Mouse (Mus musculus): Measurements from ENCODE around the gene Syt12. TPM values are rescaled to one million over a fixed set of nuclear protein-coding genes. Genes with fewer than 3 reads are reported as not detected.
A peak's percentile ranks its signal among the peaks of the same experiment; 100 is the strongest.

Gene Syt12
- total RNA-seq (2014; rRNA removed) (8.2 and 13.0 TPM in 2 replicates), polyA plus RNA-seq (2015; fragmentation: Nextera tagmentation; extraction: Ambion mirVana) (2.9 and 3.3 TPM in 2 replicates)

- Histone ChIP-seq H3K36me3 (ENCODE audit: insufficient read depth) (no peaks in the 10 kb centered on the region), H3K4me1 (ENCODE audit: insufficient read depth) (no peaks in the 10 kb centered on the region), H3K27ac (ENCODE audit: low read depth, low read length) (no peak within 1 kb of the TSS), H3K9me3 (ENCODE audit: low read length) (no peaks in the 10 kb centered on the region), H3K27me3 (ENCODE audit: insufficient read depth, low read length) (peaks cover 6% of the 10 kb centered on the region), H3K4me2 (ENCODE audit: low read depth) (peak within 1 kb of the TSS; percentile 96), H3K4me3 (ENCODE audit: low read depth, low read length) (peak within 1 kb of the TSS; percentile 52), H3K9ac (peak within 1 kb of the TSS; percentile 54)
- WGBS = 36% methylated on average over 21 of the region's 21 CpGs
- ATAC-seq = no peak
- TF ChIP-seq CTCF (IDR thresholded peaks at IDR 0.05; ENCODE audit: low read depth) = no peak
- no peak for DNase-seq
Observed at GRCm38 (mm10) chr19:4477345-4478189, at the start of gene Syt12. Gene Syt12 (minus strand): TSS chr19:4477447.

GRCm38 (mm10) chr19:4521426-4522050 lies 44.3 kb upstream of the Syt12 start:
- ATAC-seq (no peak), DNase-seq (no peak)
- H3K27me3 ChIP-seq (ENCODE audit: insufficient read depth, low read length) = no peaks in the 10 kb centered on the region
- no peak overlapping the region for H3K4me3 ChIP-seq (ENCODE audit: low read depth, low read length)
- H3K4me2 ChIP-seq (ENCODE audit: low read depth) = no peak overlapping the region
- 92% methylated on average over 3 of the region's 3 CpGs for WGBS
- H3K36me3 ChIP-seq (ENCODE audit: insufficient read depth) = no peaks in the 10 kb centered on the region
- no peak for TF ChIP-seq CTCF (IDR thresholded peaks at IDR 0.05; ENCODE audit: low read depth)
- no peak overlapping the region for H3K9ac ChIP-seq
- H3K9me3 ChIP-seq (ENCODE audit: low read length) = no peaks in the 10 kb centered on the region
- H3K27ac ChIP-seq (ENCODE audit: low read depth, low read length) = no peak overlapping the region
- H3K4me1 ChIP-seq (ENCODE audit: insufficient read depth) = no peaks in the 10 kb centered on the region

GRCm38 (mm10) chr19:4517483-4517882 lies 40.2 kb upstream of the Syt12 start:
- DNase-seq = no peak
- Histone ChIP-seq H3K4me3 (ENCODE audit: low read depth, low read length) (no peak overlapping the region), H3K36me3 (ENCODE audit: insufficient read depth) (no peaks in the 10 kb centered on the region), H3K9me3 (ENCODE audit: low read length) (no peaks in the 10 kb centered on the region), H3K9ac (no peak overlapping the region), H3K4me1 (ENCODE audit: insufficient read depth) (0 out of 2 replicates have a peak, but pooled peaks cover 5% of the 10 kb centered on the region), H3K27me3 (ENCODE audit: insufficient read depth, low read length) (no peaks in the 10 kb centered on the region), H3K27ac (ENCODE audit: low read depth, low read length) (no peak overlapping the region), H3K4me2 (ENCODE audit: low read depth) (no peak overlapping the region)
- no peak for ATAC-seq
- 76% methylated on average over 1 of the region's 1 CpGs for WGBS
- TF ChIP-seq CTCF (IDR thresholded peaks at IDR 0.05; ENCODE audit: low read depth) = no peak

GRCm38 (mm10) chr19:4516288-4516687 lies 39.0 kb upstream of the Syt12 start:
- no peak for DNase-seq
- Histone ChIP-seq H3K4me3 (ENCODE audit: low read depth, low read length) (no peak overlapping the region), H3K36me3 (ENCODE audit: insufficient read depth) (no peaks in the 10 kb centered on the region), H3K27ac (ENCODE audit: low read depth, low read length) (no peak overlapping the region), H3K9ac (no peak overlapping the region), H3K9me3 (ENCODE audit: low read length) (no peaks in the 10 kb centered on the region), H3K27me3 (ENCODE audit: insufficient read depth, low read length) (no peaks in the 10 kb centered on the region), H3K4me1 (ENCODE audit: insufficient read depth) (0 out of 2 replicates have a peak, but pooled peaks cover 5% of the 10 kb centered on the region), H3K4me2 (ENCODE audit: low read depth) (no peak overlapping the region)
- no peak for TF ChIP-seq CTCF (IDR thresholded peaks at IDR 0.05; ENCODE audit: low read depth)
- no peak for ATAC-seq
- WGBS = 68% methylated on average over 2 of the region's 2 CpGs

DNA sequence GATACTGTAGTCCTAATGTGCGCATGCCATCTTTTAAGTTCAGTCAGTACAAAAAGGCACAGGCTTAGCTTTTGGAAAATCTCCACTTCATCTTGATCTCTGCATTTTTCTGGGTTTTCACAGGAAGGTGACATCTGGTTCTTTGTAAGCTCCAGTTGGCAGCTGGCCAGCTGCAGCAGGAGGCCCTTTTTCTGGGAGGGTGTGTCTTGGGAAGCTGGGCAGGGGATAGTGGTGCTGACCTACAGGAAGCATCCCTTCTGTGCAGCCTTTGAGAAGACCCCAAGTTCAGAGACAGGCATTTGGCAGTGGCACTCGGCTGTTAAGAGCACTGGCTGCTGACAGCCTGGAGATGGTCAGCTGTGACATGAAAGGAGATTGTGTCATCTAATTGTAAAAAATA lies 38.5 kb upstream of the Syt12 start:
- Histone ChIP-seq H3K4me3 (ENCODE audit: low read depth, low read length) (no peak overlapping the region), H3K9ac (no peak overlapping the region), H3K4me1 (ENCODE audit: insufficient read depth) (peaks cover 6% of the 10 kb centered on the region; the same call in 1 of the 2 replicates), H3K27ac (ENCODE audit: low read depth, low read length) (no peak overlapping the region), H3K36me3 (ENCODE audit: insufficient read depth) (no peaks in the 10 kb centered on the region), H3K9me3 (ENCODE audit: low read length) (no peaks in the 10 kb centered on the region), H3K4me2 (ENCODE audit: low read depth) (no peak overlapping the region), H3K27me3 (ENCODE audit: insufficient read depth, low read length) (no peaks in the 10 kb centered on the region)
- 27% methylated on average over 2 of the region's 2 CpGs for WGBS
- no peak for DNase-seq
- TF ChIP-seq CTCF (IDR thresholded peaks at IDR 0.05; ENCODE audit: low read depth) = no peak
- ATAC-seq = no peak

GRCm38 (mm10) chr19:4513236-4513858 lies 36.1 kb upstream of the Syt12 start:
- H3K9me3 ChIP-seq (ENCODE audit: low read length) = no peaks in the 10 kb centered on the region
- H3K36me3 ChIP-seq (ENCODE audit: insufficient read depth) = no peaks in the 10 kb centered on the region
- H3K4me2 ChIP-seq (ENCODE audit: low read depth) = no peak overlapping the region
- H3K27me3 ChIP-seq (ENCODE audit: insufficient read depth, low read length) = no peaks in the 10 kb centered on the region
- 71% methylated on average over 4 of the region's 4 CpGs for WGBS
- no peak overlapping the region for H3K27ac ChIP-seq (ENCODE audit: low read depth, low read length)
- DNase-seq (no peak), ATAC-seq (no peak)
- no peak for TF ChIP-seq CTCF (IDR thresholded peaks at IDR 0.05; ENCODE audit: low read depth)
- H3K4me3 ChIP-seq (ENCODE audit: low read depth, low read length) = no peak overlapping the region
- peaks cover 8% of the 10 kb centered on the region; the same call in 1 of the 2 replicates for H3K4me1 ChIP-seq (ENCODE audit: insufficient read depth)
- H3K9ac ChIP-seq = no peak overlapping the region

Measured in forebrain, postnatal 0 days (tissue).